16 mouse cellular contexts compared by ENCODE assay signal in genomic region chr6:39338359-39338758, GRCm38 (mm10). TPM values are rescaled to one million over a fixed set of nuclear protein-coding genes. Genes with fewer than 3 reads are reported as not detected.
"Had no signal": no experiment of that assay in that cellular context is flagged by ENCODE, and none has a peak within 500 bp of the region (broad histone marks: within the 10 kb centered on the region; RNA-seq: fewer than 3 reads in every experiment).

No protein-coding gene starts in this region.

- H3K27ac ChIP-seq: neural tube, embryonic 15.5 days; stomach, embryonic 15.5 days; stomach, postnatal 0 days had no signal

- H3K9me3 ChIP-seq: neural tube, embryonic 15.5 days; stomach, embryonic 15.5 days had no signal

- H3K27me3 ChIP-seq: neural tube, embryonic 15.5 days; stomach, embryonic 15.5 days had no signal

- DNase-seq: retina, postnatal 1 day; right cerebral cortex, adult 18-20 months; right cerebral cortex, postnatal 14 days; right cerebral cortex, postnatal 25 days; right cerebral cortex, postnatal 4 days; spleen, adult 18-20 months; thymus, adult 18-20 months; thymus, adult 2 months; thymus, postnatal 14 days; thymus, postnatal 25 days; thymus, postnatal 36 days; thymus, postnatal 4 days had no signal

- H3K4me3 ChIP-seq: neural tube, embryonic 15.5 days; stomach, embryonic 15.5 days had no signal

- H3K4me2 ChIP-seq: neural tube, embryonic 15.5 days; stomach, embryonic 15.5 days had no signal

- H3K4me1 ChIP-seq: neural tube, embryonic 15.5 days; stomach, embryonic 15.5 days had no signal

- H3K9ac ChIP-seq: neural tube, embryonic 15.5 days; stomach, embryonic 15.5 days had no signal

RNA-seq across cellular contexts. Expression of gene Rab19, which starts 42.6 kb away (rescaled TPM):
- polyA plus RNA-seq: neural tube, embryonic 14.5 days had no signal
